ENCODE assay signal across 26 mouse cellular contexts in genomic region chr11:5182870-5183269, GRCm38 (mm10).
"Had no signal": no experiment of that assay in that cellular context is flagged by ENCODE, and none has a peak within 500 bp of the region (broad histone marks: within the 10 kb centered on the region; RNA-seq: fewer than 3 reads in every experiment).

No protein-coding gene starts in this region.

- H3K4me3 ChIP-seq: heart, embryonic 13.5 days; heart, embryonic 15.5 days; hindbrain, embryonic 10.5 days; hindbrain, embryonic 12.5 days; intestine, embryonic 15.5 days; layer of hippocampus, adult 2 months; left cerebral cortex, adult 2 months; limb, embryonic 10.5 days; limb, embryonic 12.5 days; liver, embryonic 13.5 days; liver, embryonic 15.5 days had no signal

- H3K36me3 ChIP-seq: heart, embryonic 13.5 days; heart, embryonic 15.5 days; hindbrain, embryonic 10.5 days; hindbrain, embryonic 12.5 days; intestine, embryonic 15.5 days; limb, embryonic 10.5 days; limb, embryonic 12.5 days; liver, embryonic 13.5 days; liver, embryonic 15.5 days had no signal

- H3K27ac ChIP-seq: heart, embryonic 13.5 days; hindbrain, embryonic 14.5 days; intestine, embryonic 15.5 days; layer of hippocampus, adult 2 months; left cerebral cortex, adult 2 months; liver, embryonic 13.5 days; liver, embryonic 15.5 days had no signal

- H3K9ac ChIP-seq: heart, embryonic 13.5 days; heart, embryonic 15.5 days; hindbrain, embryonic 12.5 days; hindbrain, embryonic 14.5 days; intestine, embryonic 15.5 days; limb, embryonic 12.5 days; liver, embryonic 13.5 days; liver, embryonic 15.5 days had no signal

- H3K4me1 ChIP-seq: liver, embryonic 13.5 days; liver, embryonic 15.5 days had no signal

- ATAC-seq: hindbrain, embryonic 16.5 days; inflammation-experienced regulatory T-cells, adult 6 months; intestine, embryonic 15.5 days; intestine, postnatal 0 days had no signal

- H3K27me3 ChIP-seq: heart, embryonic 13.5 days; heart, embryonic 15.5 days; hindbrain, embryonic 12.5 days; intestine, embryonic 15.5 days; limb, embryonic 12.5 days; liver, embryonic 13.5 days; liver, embryonic 15.5 days had no signal

- H3K4me2 ChIP-seq: heart, embryonic 11.5 days; heart, embryonic 13.5 days; heart, embryonic 15.5 days; hindbrain, embryonic 12.5 days; hindbrain, embryonic 14.5 days; intestine, embryonic 15.5 days; limb, embryonic 12.5 days; liver, embryonic 11.5 days; liver, embryonic 13.5 days; liver, embryonic 15.5 days had no signal

- H3K9me3 ChIP-seq: heart, embryonic 13.5 days; heart, embryonic 15.5 days; hindbrain, embryonic 10.5 days; hindbrain, embryonic 12.5 days; intestine, embryonic 15.5 days; limb, embryonic 10.5 days; limb, embryonic 12.5 days; liver, embryonic 13.5 days; liver, embryonic 15.5 days had no signal

- DNase-seq: heart, adult 18-20 months; heart, postnatal 10 days; heart, postnatal 4 days; kidney, adult 18-20 months; kidney, adult 8-10 months; kidney, postnatal 10 days; kidney, postnatal 25 days; kidney, postnatal 4 days; liver; liver, embryonic 13.5 days had no signal
